Mouse (Mus musculus) liver, embryonic 15.5 days (tissue): Measurements from ENCODE around the gene Ung. TPM values are rescaled to one million over a fixed set of nuclear protein-coding genes. Genes with fewer than 3 reads are reported as not detected.
A peak's percentile ranks its signal among the peaks of the same experiment; 100 is the strongest.

Experiments used
- ATAC-seq: fragments of 200-750 bp; cut with Nextera tagmentation; 2 replicates; pipeline ENCODE4 v1.8.0; 2017; ENCODE audit warnings: moderate number of reproducible peaks, mild to moderate bottlenecking, moderate library complexity; ENCODE audit not compliant: insufficient read depth
- H3K27ac ChIP-seq: fragments of 300-500 bp; sonication (generic); replicated peaks from 2 replicates; pipeline ENCODE4 v1.5.1; 2015; ENCODE audit warnings: mild to moderate bottlenecking, inconsistent platforms
- H3K27me3 ChIP-seq: fragments of 300-500 bp; sonication (generic); 2 replicates; pipeline ENCODE4 v1.6.1; 2015; ENCODE audit warnings: mild to moderate bottlenecking, inconsistent platforms
- H3K36me3 ChIP-seq: fragments of 300-500 bp; sonication (generic); replicated peaks from 2 replicates; pipeline ENCODE4 v1.6.1; 2015; ENCODE audit warnings: moderate library complexity, mild to moderate bottlenecking, inconsistent platforms
- H3K4me1 ChIP-seq: fragments of 300-500 bp; sonication (generic); replicated peaks from 2 replicates; pipeline ENCODE4 v1.6.1; 2015; ENCODE audit warnings: inconsistent platforms
- H3K4me2 ChIP-seq: fragments of 300-500 bp; sonication (generic); 2 replicates; pipeline ENCODE4 v1.6.1; 2015; ENCODE audit warnings: moderate library complexity, mild to moderate bottlenecking, inconsistent platforms
- H3K4me3 ChIP-seq: fragments of 300-500 bp; sonication (generic); replicated peaks from 2 replicates; pipeline ENCODE4 v1.5.1; 2015; ENCODE audit warnings: mild to moderate bottlenecking, inconsistent platforms
- H3K9ac ChIP-seq: fragments of 300-500 bp; sonication (generic); 2 replicates; pipeline ENCODE4 v1.6.1; 2015; ENCODE audit warnings: moderate library complexity, mild to moderate bottlenecking, inconsistent platforms
- H3K9me3 ChIP-seq: fragments of 300-500 bp; sonication (generic); replicated peaks from 2 replicates; pipeline ENCODE4 v1.6.1; 2016; ENCODE audit warnings: inconsistent platforms
- WGBS: fragments of 180-500 bp; shearing (Covaris S2); methylation state at CpG from one replicate; pipeline ENCODE4 v1.1.7; 2015; ENCODE audit warnings: mixed read lengths; ENCODE audit not compliant: insufficient replicate concordance; 5-methylcytosine and 5-hydroxymethylcytosine counted together
- polyA plus RNA-seq: library from polyadenylated mRNA; unstranded; fragments of >200 nt; fragmentation: Nextera tagmentation; extraction: Ambion mirVana; gene quantifications from 2 replicates; pipeline ENCODE4 v1.2.1, GENCODE M21; 2015

Gene Ung
- polyA plus RNA-seq, 1 experiment from 2014 or later, result 18.2 TPM

GRCm38 (mm10) chr5:114113334-114113733, 16.9 kb upstream of the Ung start:
- no peak for ATAC-seq
- Histone ChIP-seq H3K36me3 (peaks cover 33% of the 10 kb centered on the region), H3K9ac (no peak overlapping the region), H3K4me2 (no peak overlapping the region), H3K27me3 (no peaks in the 10 kb centered on the region), H3K4me3 (no peak overlapping the region), H3K9me3 (no peaks in the 10 kb centered on the region), H3K27ac (no peak overlapping the region), H3K4me1 (no peaks in the 10 kb centered on the region)
- WGBS, result 74% methylated on average over 6 of the region's 6 CpGs

- no peak overlapping the region for H3K9ac ChIP-seq
- H3K4me1 ChIP-seq, result no peaks in the 10 kb centered on the region
- H3K27ac ChIP-seq, result no peak overlapping the region
- no peak overlapping the region for H3K4me3 ChIP-seq
- peaks cover 16% of the 10 kb centered on the region for H3K36me3 ChIP-seq
- ATAC-seq, result no peak
- no peak overlapping the region for H3K4me2 ChIP-seq
- no peaks in the 10 kb centered on the region for H3K9me3 ChIP-seq
- WGBS, result 61% methylated on average over 5 of the region's 5 CpGs
- no peaks in the 10 kb centered on the region for H3K27me3 ChIP-seq
Observed at GRCm38 (mm10) chr5:114115030-114115429, 15.2 kb upstream of the Ung start.

- Histone ChIP-seq H3K9me3 (no peaks in the 10 kb centered on the region), H3K4me3 (no peak overlapping the region), H3K27me3 (no peaks in the 10 kb centered on the region), H3K9ac (no peak overlapping the region), H3K4me2 (no peak overlapping the region), H3K4me1 (no peaks in the 10 kb centered on the region), H3K36me3 (peaks cover 16% of the 10 kb centered on the region), H3K27ac (no peak overlapping the region)
- 47% methylated on average over 7 of the region's 7 CpGs for WGBS
- ATAC-seq, result no peak
Observed at GRCm38 (mm10) chr5:114116586-114116985, 13.6 kb upstream of the Ung start.

- Histone ChIP-seq H3K36me3 (peaks cover 30% of the 10 kb centered on the region), H3K27ac (no peak overlapping the region), H3K9me3 (no peaks in the 10 kb centered on the region), H3K9ac (no peak overlapping the region), H3K27me3 (no peaks in the 10 kb centered on the region), H3K4me3 (no peak overlapping the region), H3K4me2 (no peak overlapping the region), H3K4me1 (no peaks in the 10 kb centered on the region)
- 76% methylated on average over 4 of the region's 4 CpGs for WGBS
- ATAC-seq, result no peak
Observed at GRCm38 (mm10) chr5:114119806-114120205, 10.4 kb upstream of the Ung start.

GRCm38 (mm10) chr5:114126008-114126407, 4.2 kb upstream of the Ung start:
- Histone ChIP-seq H3K27ac (no peak overlapping the region), H3K9me3 (no peaks in the 10 kb centered on the region), H3K4me3 (no peak overlapping the region), H3K9ac (no peak overlapping the region), H3K27me3 (no peaks in the 10 kb centered on the region), H3K4me2 (no peak overlapping the region), H3K4me1 (peaks cover 36% of the 10 kb centered on the region), H3K36me3 (peaks cover 20% of the 10 kb centered on the region)
- ATAC-seq, result no peak
- WGBS, result 66% methylated on average over 3 of the region's 3 CpGs

DNA sequence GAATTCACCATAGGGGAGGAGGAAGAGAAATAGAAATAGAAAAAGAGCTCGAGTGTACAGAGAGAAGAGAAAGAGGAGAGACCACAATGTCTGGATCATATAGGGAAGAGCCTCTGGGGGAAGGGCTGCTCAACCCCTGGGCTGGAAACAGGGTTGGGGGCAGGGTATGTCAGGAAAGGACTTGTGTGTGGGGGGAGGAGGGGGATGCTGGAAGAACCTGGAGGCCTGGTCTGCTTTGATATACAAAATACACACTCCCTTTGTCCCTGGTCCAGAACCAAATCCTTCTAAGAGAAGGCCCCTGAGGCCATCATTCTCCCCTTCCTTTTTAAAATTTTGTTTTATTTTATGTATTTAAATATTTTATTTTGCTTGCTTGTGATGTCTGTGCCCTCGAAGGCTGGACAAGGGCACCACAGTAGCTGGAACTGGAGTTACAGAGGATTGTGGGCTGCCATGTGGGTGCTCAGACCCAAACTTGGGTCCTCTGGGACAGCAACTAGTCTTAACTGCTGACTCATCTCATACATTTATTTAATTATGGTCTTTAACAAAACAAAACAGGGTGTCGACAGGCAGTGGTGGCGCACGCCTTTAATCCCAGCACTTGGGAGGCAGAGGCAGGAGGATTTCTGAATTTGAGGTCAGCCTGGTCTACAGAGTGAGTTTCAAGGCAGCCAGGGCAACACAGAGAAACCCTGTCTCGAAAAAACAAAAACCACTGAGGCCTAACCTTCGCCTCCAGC, 3.5 kb upstream of the Ung start:
- no peaks in the 10 kb centered on the region for H3K27me3 ChIP-seq
- H3K27ac ChIP-seq, result no peak overlapping the region
- peak overlapping the region; percentile 99 for H3K4me2 ChIP-seq
- peaks cover 13% of the 10 kb centered on the region for H3K36me3 ChIP-seq
- WGBS, result 61% methylated on average over 7 of the region's 7 CpGs
- H3K9ac ChIP-seq, result peak overlapping the region; percentile 69; the same call in 1 of the 2 replicates
- no peak for ATAC-seq
- H3K9me3 ChIP-seq, result no peaks in the 10 kb centered on the region
- H3K4me3 ChIP-seq, result peak overlapping the region; percentile 69
- peaks cover 42% of the 10 kb centered on the region for H3K4me1 ChIP-seq

DNA sequence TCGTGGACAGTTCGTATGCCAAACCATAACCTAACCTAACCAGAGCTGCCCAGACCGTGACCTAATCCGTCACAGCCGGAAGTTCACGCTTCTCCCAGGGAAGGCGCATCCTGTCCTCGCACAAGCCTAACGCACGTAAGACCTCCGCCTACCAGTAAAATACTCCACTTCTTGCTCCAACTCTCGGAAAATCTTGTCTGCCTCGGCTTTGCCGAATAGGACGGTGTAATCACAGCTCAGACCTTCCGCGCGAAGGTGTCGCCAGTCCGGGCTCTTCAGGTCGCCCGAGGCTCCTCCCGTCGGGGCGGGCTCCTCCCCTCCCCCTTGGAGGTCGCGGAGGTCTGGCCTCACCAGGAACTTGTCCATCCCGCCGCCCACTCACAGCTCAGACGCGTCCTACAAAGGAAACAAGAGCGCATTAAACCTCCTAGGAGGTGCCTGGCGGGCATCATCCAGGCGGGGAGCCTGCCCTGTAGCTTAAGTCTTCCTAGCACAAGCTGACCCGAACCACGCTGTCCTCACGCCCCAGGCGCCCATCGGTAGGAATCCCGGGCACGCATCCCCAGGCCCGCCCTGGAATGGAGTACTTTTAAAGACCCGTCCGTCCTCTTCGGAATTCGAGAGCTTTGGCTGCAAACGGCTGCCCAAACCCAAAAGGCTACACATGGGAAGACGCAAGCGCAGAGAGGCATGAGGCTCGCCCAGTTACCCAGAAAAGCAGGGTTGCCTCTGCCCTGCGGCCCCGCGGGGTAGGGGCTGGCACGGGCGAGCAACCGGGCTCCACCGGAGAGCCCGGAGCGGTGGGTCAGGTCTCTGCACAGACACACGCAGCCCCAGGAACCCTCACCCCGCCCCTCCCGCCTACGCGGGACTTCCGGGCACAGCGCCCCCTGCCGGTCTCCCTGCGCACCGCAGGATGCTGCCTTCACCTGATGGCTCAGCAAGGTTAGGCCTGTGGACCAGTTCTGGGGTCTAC, 2.5 kb upstream of the Ung start, which contains the start of gene Alkbh2:
Gene Alkbh2, minus strand, starts transcription at position 845 of the 976 bp plus-strand sequence.
- 2% methylated on average over 69 of the region's 69 CpGs for WGBS
- peaks cover 52% of the 10 kb centered on the region for H3K4me1 ChIP-seq
- H3K36me3 ChIP-seq, result peaks cover 10% of the 10 kb centered on the region
- H3K4me3 ChIP-seq, result peak within 1 kb of the TSS; percentile 69
- H3K4me2 ChIP-seq, result peak within 1 kb of the TSS; percentile 99
- peak within 1 kb of the TSS; percentile 69 for H3K9ac ChIP-seq
- H3K9me3 ChIP-seq, result no peaks in the 10 kb centered on the region
- H3K27me3 ChIP-seq, result no peaks in the 10 kb centered on the region
- peak within 1 kb of the TSS; percentile 73 for H3K27ac ChIP-seq
- peak; percentile 10; the same call in 1 of the 2 replicates for ATAC-seq

DNA sequence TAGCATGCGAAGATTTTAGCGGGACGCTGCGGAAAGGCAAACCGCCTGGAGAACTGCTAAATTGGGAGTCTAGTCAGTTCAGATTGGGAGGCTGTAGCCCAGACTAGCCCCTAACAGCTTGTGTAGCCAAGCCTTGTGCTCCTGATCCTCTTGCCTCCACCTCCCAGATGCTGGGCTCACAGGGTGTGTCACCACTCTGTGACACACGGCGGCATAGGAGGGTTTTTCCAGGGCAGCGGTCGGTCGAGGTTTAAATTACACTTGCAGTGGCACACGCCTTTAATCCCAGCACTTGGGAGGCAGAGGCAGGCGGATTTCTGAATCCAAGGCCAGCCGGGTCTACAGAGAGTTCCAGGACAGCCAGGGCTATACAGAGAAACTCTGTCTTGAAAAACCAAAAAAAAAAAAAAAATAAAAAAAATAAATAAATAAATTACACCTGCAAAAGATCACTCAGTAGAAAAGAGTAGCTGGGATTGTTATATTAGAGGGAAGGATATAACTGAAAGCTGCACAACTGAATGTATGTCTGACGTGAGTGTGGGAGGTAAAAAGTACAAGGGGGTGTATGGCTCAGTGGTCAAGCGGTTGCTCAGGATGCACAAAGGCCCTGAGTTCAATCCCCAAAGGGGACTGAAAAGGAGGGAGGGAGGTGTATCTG, 506 bp upstream of the Ung start:
- ATAC-seq, result no peak
- H3K4me3 ChIP-seq, result peak overlapping the region; percentile 74
- no peak overlapping the region for H3K27ac ChIP-seq
- peaks cover 71% of the 10 kb centered on the region for H3K4me1 ChIP-seq
- H3K36me3 ChIP-seq, result 0 out of 2 replicates have a peak, but pooled peaks cover 5% of the 10 kb centered on the region
- no peaks in the 10 kb centered on the region for H3K9me3 ChIP-seq
- peak overlapping the region; percentile 99 for H3K4me2 ChIP-seq
- H3K9ac ChIP-seq, result no peak overlapping the region
- WGBS, result 74% methylated on average over 15 of the region's 15 CpGs
- H3K27me3 ChIP-seq, result no peaks in the 10 kb centered on the region

DNA sequence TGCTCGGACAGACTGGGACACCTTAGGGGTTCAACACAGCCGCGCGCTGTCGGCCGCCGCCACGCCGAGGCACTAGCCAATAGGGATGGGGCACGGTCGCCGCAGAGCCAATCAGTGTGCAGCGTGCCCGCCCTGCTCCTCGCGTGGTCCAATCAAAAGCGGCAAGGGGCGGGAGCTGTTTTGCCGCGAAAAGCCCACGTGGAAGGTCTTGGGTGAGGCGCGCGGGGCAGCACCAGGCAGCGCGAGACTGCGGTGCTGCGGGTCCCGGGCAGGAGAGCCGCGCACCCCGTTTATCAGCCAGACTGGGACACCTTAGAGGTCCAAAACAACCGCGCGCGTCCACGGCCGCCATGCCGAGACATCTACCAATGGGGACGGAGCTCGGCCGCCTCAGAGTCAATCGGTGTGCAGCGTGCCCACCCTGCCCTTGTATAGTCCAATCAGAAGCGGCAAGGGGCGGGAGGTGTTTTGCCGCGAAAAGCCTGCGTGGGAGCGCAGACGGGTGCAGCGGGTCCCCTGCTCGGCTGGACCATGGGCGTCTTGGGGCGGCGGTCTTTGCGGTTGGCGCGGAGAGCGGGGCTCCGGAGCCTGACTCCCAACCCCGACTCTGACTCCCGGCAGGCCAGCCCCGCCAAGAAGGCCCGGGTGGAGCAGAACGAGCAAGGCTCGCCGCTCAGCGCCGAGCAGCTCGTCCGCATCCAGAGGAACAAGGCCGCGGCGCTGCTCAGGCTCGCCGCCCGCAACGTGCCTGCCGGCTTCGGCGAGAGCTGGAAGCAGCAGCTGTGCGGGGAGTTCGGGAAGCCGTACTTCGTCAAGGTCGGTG, 723 bp downstream of the Ung start:
- peak; percentile 93 for ATAC-seq
- WGBS, result under 1% methylated on average over 87 of the region's 87 CpGs
- Histone ChIP-seq H3K27me3 (no peaks in the 10 kb centered on the region), H3K9ac (peak overlapping the region; percentile 56), H3K4me1 (peaks cover 75% of the 10 kb centered on the region), H3K9me3 (no peaks in the 10 kb centered on the region), H3K4me3 (peak overlapping the region; percentile 74), H3K36me3 (peaks cover 14% of the 10 kb centered on the region; the same call in 1 of the 2 replicates), H3K4me2 (peak overlapping the region; percentile 99), H3K27ac (peak overlapping the region; percentile 72)

DNA sequence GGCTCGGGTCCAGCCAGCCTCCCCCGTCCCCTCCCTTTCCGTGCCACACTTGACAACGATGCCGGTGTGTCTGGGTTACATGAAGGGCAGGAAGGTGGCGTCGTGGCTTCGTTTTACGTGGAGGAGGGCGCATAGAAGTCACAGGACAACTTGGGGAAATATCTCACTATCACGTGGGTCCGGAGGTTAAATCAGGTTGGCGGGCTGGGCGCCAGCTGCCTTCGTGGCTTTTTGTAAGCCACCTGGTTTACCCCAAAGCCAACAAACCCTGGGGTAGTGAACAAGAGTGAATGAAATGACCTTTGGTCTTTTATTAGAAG, 1.3 kb downstream of the Ung start:
- peak overlapping the region; percentile 56 for H3K9ac ChIP-seq
- WGBS, result under 1% methylated on average over 15 of the region's 15 CpGs
- no peak for ATAC-seq
- peak overlapping the region; percentile 99 for H3K4me2 ChIP-seq
- H3K9me3 ChIP-seq, result no peaks in the 10 kb centered on the region
- peaks cover 19% of the 10 kb centered on the region; the same call in 1 of the 2 replicates for H3K36me3 ChIP-seq
- peak overlapping the region; percentile 72 for H3K27ac ChIP-seq
- H3K4me1 ChIP-seq, result peaks cover 69% of the 10 kb centered on the region
- H3K27me3 ChIP-seq, result no peaks in the 10 kb centered on the region
- peak overlapping the region; percentile 74 for H3K4me3 ChIP-seq
